Mouse (Mus musculus) lung, postnatal 10 days (tissue): ENCODE results near the gene Iqch.

Source experiments
- DNase-seq: peaks from one replicate; pipeline ENCODE4 v3.0.0; 2021

The Iqch gene

DNA sequence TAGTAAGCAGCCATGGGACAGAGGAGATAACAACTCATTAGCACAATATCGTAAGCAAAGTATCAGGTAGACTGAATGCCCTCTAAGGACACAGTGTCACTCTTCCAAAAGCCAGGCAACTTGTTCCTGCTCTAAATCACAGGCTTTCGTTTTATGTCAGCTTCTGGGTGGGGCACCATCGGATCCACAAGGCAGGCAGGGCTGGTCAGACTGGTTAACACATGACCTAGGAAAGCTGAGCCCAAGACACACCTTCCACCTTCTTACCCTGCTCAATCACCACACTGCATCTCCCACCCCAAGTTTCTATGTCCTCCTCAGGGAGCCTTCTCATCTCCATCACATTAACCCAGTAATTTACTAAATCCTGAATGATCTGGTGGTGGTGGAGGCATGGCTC lies 136.7 kb downstream of the Iqch start:
- DNase-seq, result no peak

DNA sequence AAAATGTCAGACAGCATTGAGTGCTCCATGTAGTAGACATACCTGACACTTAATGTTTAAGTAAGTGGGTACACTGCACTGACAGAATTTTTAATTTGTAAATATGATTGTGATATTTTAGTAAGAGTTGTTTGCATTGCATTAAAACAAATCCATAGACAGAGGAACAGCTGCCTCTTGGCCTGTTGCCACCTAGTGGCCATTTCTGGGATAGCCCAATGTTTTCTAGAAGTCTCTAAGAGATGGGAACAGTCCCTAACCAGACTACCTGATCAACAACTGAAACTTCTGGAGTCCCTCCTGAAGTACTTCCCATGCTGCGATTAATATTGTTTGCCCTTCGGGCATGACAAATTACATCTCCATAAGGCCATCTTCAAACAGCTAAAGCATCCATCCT lies 140.0 kb downstream of the Iqch start:
- peak; percentile 86 for DNase-seq

DNA sequence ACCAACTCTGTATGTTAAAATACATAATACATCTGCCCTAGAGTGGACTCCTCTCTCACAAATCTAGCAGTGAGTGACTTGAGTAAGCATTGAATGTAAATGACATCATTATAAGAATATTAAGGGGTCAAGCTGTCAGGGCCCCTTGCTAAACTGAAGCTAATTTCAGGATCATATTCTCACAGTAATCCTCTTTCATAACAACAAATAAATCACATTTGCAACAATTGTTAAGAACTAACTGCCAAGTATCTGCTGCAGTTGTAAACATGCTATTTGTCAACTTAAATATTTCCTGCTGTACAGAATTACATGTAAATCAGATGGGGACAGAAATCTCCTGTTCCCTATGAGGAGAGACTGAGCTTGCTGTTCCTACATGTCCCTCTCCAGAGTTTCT lies 145.9 kb downstream of the Iqch start:
- no peak for DNase-seq

GRCm38 (mm10) chr9:63454341-63454740 lies 148.0 kb downstream of the Iqch start:
- no peak for DNase-seq

DNA sequence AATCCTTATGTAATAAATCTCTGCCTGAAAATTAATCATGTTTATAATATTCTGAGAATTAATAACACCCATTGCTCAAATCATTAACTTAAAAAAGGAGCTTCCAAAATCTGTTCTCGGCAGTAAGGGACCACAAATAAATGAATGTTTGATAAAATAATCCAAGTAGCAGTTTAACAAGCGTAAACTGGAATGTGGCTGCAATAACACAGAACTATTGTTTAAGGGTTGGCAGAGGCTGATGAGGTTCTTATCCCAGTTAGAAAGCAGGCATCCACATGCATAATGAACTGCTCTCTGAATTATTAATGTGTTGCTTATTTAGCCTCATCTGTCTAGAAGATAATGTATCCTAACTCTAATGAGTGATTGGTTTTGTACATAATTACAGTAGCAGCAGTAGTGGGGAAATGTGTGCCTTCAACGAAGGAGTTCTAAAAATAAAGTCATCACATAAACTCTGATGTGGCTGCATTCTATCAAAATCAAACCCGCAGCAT lies 151.7 kb downstream of the Iqch start:
- no peak for DNase-seq

DNA sequence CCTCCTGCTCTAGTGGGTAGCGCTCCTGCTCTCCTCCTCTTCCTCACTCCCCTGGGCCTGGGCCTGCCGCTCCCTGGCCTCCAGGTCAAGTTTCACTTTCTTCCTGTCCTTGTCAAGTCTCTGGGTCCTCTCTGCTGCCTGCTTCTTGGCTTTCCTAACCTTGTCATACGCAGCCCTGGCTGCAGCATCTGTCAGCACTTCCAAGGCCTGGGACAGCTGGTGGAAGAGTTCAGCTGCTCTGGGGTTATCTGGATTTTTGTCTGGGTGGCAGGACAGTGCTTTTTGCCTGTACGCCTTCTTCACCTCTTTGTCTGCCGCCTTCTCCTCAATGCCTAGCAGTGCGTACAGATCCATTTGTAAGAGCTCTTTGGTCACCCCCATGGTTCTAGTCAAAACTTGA lies 158.6 kb downstream of the Iqch start:
- no peak for DNase-seq

GRCm38 (mm10) chr9:63430652-63431051 lies 171.6 kb downstream of the Iqch start:
- no peak for DNase-seq

DNA sequence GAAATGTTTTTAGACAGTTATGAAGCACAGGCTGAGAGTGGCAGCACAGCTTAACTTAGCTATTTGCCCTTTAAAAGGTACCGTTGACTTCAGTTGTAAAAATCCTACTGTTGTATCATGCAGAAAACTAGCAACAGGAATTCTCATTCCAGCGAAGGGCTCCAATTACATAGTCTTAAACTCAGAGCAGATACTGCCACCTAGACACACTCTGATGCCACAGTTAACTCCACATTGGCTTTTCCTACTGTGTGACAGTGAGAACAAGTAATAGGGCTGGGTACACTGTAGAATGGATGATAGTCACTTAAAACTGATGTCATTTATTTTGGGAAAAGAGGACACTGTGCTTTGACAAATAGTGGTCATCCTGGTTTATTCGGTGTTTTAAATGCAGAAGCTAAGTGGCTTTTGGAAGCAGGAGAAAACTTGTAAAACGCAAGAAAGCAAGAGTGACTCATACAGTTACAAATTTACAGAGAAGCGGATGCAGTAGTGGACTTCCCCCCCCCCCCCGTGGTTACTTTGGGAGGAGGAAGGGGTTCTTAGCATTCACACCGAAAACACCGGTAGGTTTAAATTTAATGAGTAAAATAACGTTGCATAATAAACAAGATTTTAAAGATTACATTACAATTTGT lies 181.1 kb downstream of the Iqch start:
- no peak for DNase-seq

DNA sequence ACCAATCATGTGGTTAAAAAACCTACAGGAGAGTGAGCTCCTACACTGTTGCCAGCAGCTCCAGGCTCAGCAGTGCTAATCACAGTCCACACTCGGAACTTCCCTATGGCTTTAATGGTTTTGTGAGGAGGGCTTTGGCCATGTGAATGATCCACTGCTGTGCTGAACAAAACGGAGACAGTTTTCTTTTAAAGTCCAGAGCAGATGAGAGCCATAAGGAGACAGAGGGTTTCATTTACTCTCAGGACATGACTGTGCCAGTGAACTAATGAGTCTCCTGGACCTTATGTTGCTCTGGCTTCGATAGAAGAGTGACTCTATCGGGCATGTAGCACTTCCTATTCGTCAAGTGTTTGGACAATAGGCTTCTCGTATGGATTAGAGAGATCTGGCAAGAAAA lies 181.9 kb downstream of the Iqch start:
- DNase-seq, result no peak

GRCm38 (mm10) chr9:63400176-63400575 lies 202.1 kb downstream of the Iqch start:
- no peak for DNase-seq

- no peak for DNase-seq
Measured at GRCm38 (mm10) chr9:63399463-63399815, 202.9 kb downstream of the Iqch start.

- DNase-seq, result peak; percentile 96
Measured at GRCm38 (mm10) chr9:63398611-63399462, 203.5 kb downstream of the Iqch start, which contains the start of gene 2300009A05Rik. TSS of gene 2300009A05Rik (minus strand) at chr9:63399246.

- DNase-seq, result no peak
Measured at GRCm38 (mm10) chr9:63395612-63396011, 206.7 kb downstream of the Iqch start.

GRCm38 (mm10) chr9:63391307-63391706 lies 211.0 kb downstream of the Iqch start:
- DNase-seq, result no peak

DNA sequence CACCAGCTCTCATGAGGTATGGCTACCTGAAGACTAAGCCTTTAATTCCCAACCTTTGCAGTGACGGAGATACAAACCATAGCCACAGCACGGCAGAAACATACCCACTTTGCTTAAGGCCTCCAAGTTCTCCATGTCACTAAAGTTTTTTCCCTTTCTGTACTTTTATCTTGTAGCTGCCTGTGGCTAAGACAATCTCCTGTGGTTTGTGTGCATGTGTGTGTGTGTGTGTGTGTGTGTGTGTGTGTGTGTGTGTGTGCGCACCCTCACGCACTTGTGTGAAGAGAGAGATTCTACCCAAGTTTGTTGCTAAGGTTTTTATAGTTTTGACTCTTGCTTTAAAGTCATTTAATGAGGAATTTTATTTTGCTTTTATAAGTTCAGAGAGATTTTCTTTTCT lies 219.5 kb downstream of the Iqch start:
- DNase-seq, result no peak

DNA sequence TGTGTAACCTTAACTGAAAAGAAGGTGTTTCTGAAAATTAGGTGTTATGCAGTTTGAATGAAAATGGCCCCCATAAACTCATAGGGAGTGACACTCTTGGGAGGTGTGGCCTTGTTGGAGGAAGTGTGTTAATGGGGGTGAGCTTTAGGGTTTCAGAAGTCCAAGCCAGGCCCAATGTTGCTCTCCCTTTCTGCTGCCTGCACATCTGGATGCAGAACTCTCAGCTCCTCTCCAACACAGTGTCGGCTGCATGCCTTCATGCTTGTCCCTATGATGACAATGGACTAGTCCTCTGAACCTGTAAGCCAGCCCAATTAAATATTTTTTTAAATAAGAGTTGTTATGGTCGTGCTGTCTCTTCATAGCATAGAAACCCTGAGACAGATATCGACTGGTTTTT lies 222.0 kb downstream of the Iqch start:
- no peak for DNase-seq

GRCm38 (mm10) chr9:63378174-63378573 lies 224.1 kb downstream of the Iqch start:
- DNase-seq, result no peak

GRCm38 (mm10) chr9:63377270-63378142 lies 224.8 kb downstream of the Iqch start, which contains the start of gene Map2k5:
TSS of gene Map2k5 (minus strand) at chr9:63377902.
- DNase-seq, result peak; percentile 95

DNA sequence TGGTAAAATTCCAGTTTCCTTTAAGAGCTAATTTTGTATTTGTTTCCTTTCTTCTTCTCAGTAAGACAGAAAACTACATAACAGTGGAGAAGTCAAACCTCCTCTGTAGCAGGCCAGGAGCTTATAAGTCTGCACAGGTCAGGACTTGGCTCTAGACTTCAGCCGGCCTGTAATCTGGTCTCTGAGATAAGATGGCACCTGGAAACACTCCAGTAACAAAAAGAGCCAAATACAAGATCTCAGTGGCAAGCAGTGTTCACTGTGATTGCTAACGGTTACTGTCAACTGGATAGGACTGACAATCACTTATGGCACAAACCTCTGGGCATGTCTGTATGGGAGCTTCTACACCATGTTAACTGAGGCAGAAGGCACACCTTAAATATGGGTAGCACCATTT lies 229.0 kb downstream of the Iqch start:
- no peak for DNase-seq

GRCm38 (mm10) chr9:63372541-63372940 lies 229.8 kb downstream of the Iqch start:
- no peak for DNase-seq
